In genomic region chr14:78747454-78747853, GRCm38 (mm10) we compare ENCODE assay signal across 28 mouse cellular contexts.
"Had no signal": no experiment of that assay in that cellular context is flagged by ENCODE, and none has a peak within 500 bp of the region (broad histone marks: within the 10 kb centered on the region; RNA-seq: fewer than 3 reads in every experiment).

No protein-coding gene starts in this region.

- H3K4me3 ChIP-seq: limb, embryonic 10.5 days; limb, embryonic 12.5 days; limb, embryonic 13.5 days; limb, embryonic 15.5 days; liver, embryonic 12.5 days; liver, embryonic 13.5 days; liver, embryonic 15.5 days; lung, embryonic 15.5 days; megakaryocyte, embryonic 14.5 days; midbrain, embryonic 10.5 days; midbrain, embryonic 12.5 days; midbrain, embryonic 13.5 days; midbrain, embryonic 15.5 days; myocyte had no signal

- DNase-seq: left cerebral cortex, postnatal 4 days; liver, embryonic 13.5 days; lung, adult 18-20 months; lung, adult 2 months; lung, embryonic 14.5 days; lung, postnatal 14 days; lung, postnatal 36 days; lung, postnatal 4 days; midbrain, embryonic 14.5 days had no signal

- H3K27me3 ChIP-seq: limb, embryonic 12.5 days; limb, embryonic 13.5 days; limb, embryonic 15.5 days; liver, embryonic 12.5 days; liver, embryonic 13.5 days; liver, embryonic 15.5 days; lung, embryonic 15.5 days; midbrain, embryonic 12.5 days; midbrain, embryonic 13.5 days; midbrain, embryonic 15.5 days had no signal

- ATAC-seq: liver, postnatal 0 days; lung, postnatal 0 days; midbrain, embryonic 13.5 days; midbrain, embryonic 15.5 days; midbrain, embryonic 16.5 days had no signal

- H3K9me3 ChIP-seq: limb, embryonic 10.5 days; limb, embryonic 12.5 days; limb, embryonic 13.5 days; limb, embryonic 15.5 days; liver, embryonic 12.5 days; liver, embryonic 13.5 days; liver, embryonic 15.5 days; lung, embryonic 15.5 days; megakaryocyte, embryonic 14.5 days; midbrain, embryonic 10.5 days; midbrain, embryonic 12.5 days; midbrain, embryonic 13.5 days; midbrain, embryonic 15.5 days had no signal

- H3K27ac ChIP-seq: limb, embryonic 10.5 days; limb, embryonic 12.5 days; limb, embryonic 13.5 days; limb, embryonic 15.5 days; liver, embryonic 12.5 days; liver, embryonic 13.5 days; liver, embryonic 14.5 days; liver, embryonic 15.5 days; lung, embryonic 15.5 days; midbrain, embryonic 10.5 days; midbrain, embryonic 12.5 days; midbrain, embryonic 13.5 days; midbrain, embryonic 15.5 days had no signal

- H3K4me1 ChIP-seq: limb, embryonic 10.5 days; limb, embryonic 12.5 days; limb, embryonic 13.5 days; limb, embryonic 15.5 days; liver, embryonic 12.5 days; liver, embryonic 13.5 days; liver, embryonic 15.5 days; lung, embryonic 15.5 days; midbrain, embryonic 12.5 days; midbrain, embryonic 13.5 days; midbrain, embryonic 15.5 days had no signal

- H3K36me3 ChIP-seq: limb, embryonic 10.5 days; limb, embryonic 12.5 days; limb, embryonic 13.5 days; limb, embryonic 15.5 days; liver, embryonic 12.5 days; liver, embryonic 13.5 days; liver, embryonic 15.5 days; lung, embryonic 15.5 days; midbrain, embryonic 10.5 days; midbrain, embryonic 12.5 days; midbrain, embryonic 13.5 days; midbrain, embryonic 15.5 days had no signal

- H3K4me2 ChIP-seq: limb, embryonic 12.5 days; limb, embryonic 13.5 days; limb, embryonic 15.5 days; liver, embryonic 11.5 days; liver, embryonic 12.5 days; liver, embryonic 13.5 days; liver, embryonic 15.5 days; lung, embryonic 14.5 days; lung, embryonic 15.5 days; midbrain, embryonic 11.5 days; midbrain, embryonic 12.5 days; midbrain, embryonic 13.5 days; midbrain, embryonic 15.5 days had no signal

- H3K9ac ChIP-seq: limb, embryonic 12.5 days; limb, embryonic 13.5 days; limb, embryonic 15.5 days; liver, embryonic 12.5 days; liver, embryonic 13.5 days; liver, embryonic 14.5 days; liver, embryonic 15.5 days; liver, postnatal 0 days; lung, embryonic 14.5 days; lung, embryonic 15.5 days; midbrain, embryonic 12.5 days; midbrain, embryonic 13.5 days; midbrain, embryonic 15.5 days had no signal
